15 mouse cellular contexts compared by ENCODE assay signal in genomic region chr8:47191444-47192365, GRCm38 (mm10).
DNase-seq lines count a peak whose midpoint lies in the region; ATAC-seq lines count a peak whose summit lies in the region.
"Had no signal": no experiment of that assay in that cellular context is flagged by ENCODE, and none has a peak within 500 bp of the region (broad histone marks: within the 10 kb centered on the region; RNA-seq: fewer than 3 reads in every experiment).

No protein-coding gene starts in this region.

- peaks cover 19% of the 10 kb centered on the region for H3K36me3 ChIP-seq in heart, embryonic 11.5 days (ENCODE audit: control insufficient read depth, insufficient read depth, low read length)

- peak; percentile 40 to 53 for DNase-seq in heart, adult 9 months (ENCODE audit: low spot score in 2 of 2)
- DNase-seq in B cell, adult 2 months, result peak; percentile 21 to 27
- no peak for DNase-seq in left cerebral cortex, adult 8-10 months (ENCODE audit: low spot score in 2 of 2)
- DNase-seq in thymus, postnatal 10 days (ENCODE audit: low spot score in 2 of 2), result no peak
- DNase-seq: cerebellum, postnatal 36 days; lung, embryonic 14.5 days; right cerebral cortex, adult 18-20 months had no signal

- H3K4me1 ChIP-seq in heart, embryonic 11.5 days (ENCODE audit: control insufficient read depth, insufficient read depth, low read length), result no peaks in the 10 kb centered on the region
- H3K4me1 ChIP-seq: embryonic facial prominence, embryonic 13.5 days; forebrain, embryonic 10.5 days had no signal

- H3K4me3 ChIP-seq in heart, embryonic 11.5 days (ENCODE audit: low read depth, low read length), result no peak overlapping the region
- H3K4me3 ChIP-seq: embryonic facial prominence, embryonic 13.5 days; forebrain, embryonic 10.5 days; myocyte had no signal

- no peak overlapping the region for H3K27ac ChIP-seq in heart, embryonic 11.5 days (ENCODE audit: low read depth, low read length)
- H3K27ac ChIP-seq: embryonic facial prominence, embryonic 13.5 days; forebrain, embryonic 10.5 days; kidney, postnatal 0 days had no signal

- no peaks in the 10 kb centered on the region for H3K9me3 ChIP-seq in heart, embryonic 11.5 days (replicated peaks; ENCODE audit: control insufficient read depth, low read length)

- WGBS in heart, embryonic 11.5 days (ENCODE audit: insufficient replicate concordance), result 90% methylated on average over 18 of the region's 18 CpGs

- no peaks in the 10 kb centered on the region for H3K27me3 ChIP-seq in heart, embryonic 11.5 days (ENCODE audit: control insufficient read depth, insufficient read depth, low read length)
- H3K27me3 ChIP-seq: embryonic facial prominence, embryonic 13.5 days had no signal

- no peak overlapping the region for H3K9ac ChIP-seq in heart, embryonic 11.5 days (ENCODE audit: low read depth, low read length)
- H3K9ac ChIP-seq: embryonic facial prominence, embryonic 13.5 days; lung, embryonic 14.5 days had no signal

- H3K4me2 ChIP-seq in heart, embryonic 11.5 days, result no peak overlapping the region
- H3K4me2 ChIP-seq: embryonic facial prominence, embryonic 13.5 days; lung, embryonic 14.5 days had no signal

- no peak for ATAC-seq in heart, embryonic 11.5 days (replicated peaks; ENCODE audit: insufficient number of reproducible peaks, low FRiP score, low TSS enrichment)
- peak; percentile 77 for ATAC-seq in common myeloid progenitor, adult 5-6 weeks (replicated peaks; ENCODE audit: low read depth, poor library complexity, severe bottlenecking)
- peak; percentile 7 to 28; a peak in 2 of 4 replicates for ATAC-seq in hematopoietic stem cell, adult 5-6 weeks (replicated peaks in 1 of 2; ENCODE audit: insufficient read depth in 1 of 2, low FRiP score in 2 of 2, low TSS enrichment in 1 of 2, low read depth in 1 of 2, poor library complexity in 2 of 2, severe bottlenecking in 2 of 2)
- ATAC-seq: inflammation-experienced regulatory T-cells, adult 6 months had no signal

Comparison
In these comparisons a context has a peak if more than half of its experiments do, and no peak if none do; other contexts are left out.
1. DNase-seq: peak in heart, adult 9 months (2 of 2) and B cell, adult 2 months (2 of 2); none in left cerebral cortex, adult 8-10 months (0 of 2) and thymus, postnatal 10 days (0 of 2).